Mouse (Mus musculus) left cerebral cortex, adult 2 months (tissue): ENCODE measurements at regions not wholly inside any gene's neighbourhood (a gene's known extent, or its start where the extent isn't known, plus 50 kb on each side); places are given as distances from the start of the nearest gene placed in this dataset.

ENCODE experiments used
- DNase-seq, 2 experiments: peaks; one replicate each; pipeline ENCODE4 v3.0.0; 2021 to 2022; ENCODE audit warnings: low spot score in 2 of 2, mixed read lengths in 1 of 2; ENCODE audit errors: extremely low spot score in 1 of 2
- H3K27ac ChIP-seq: fragments of 200-600 bp; 2 replicates; pipeline ENCODE4 v1.8.1; 2022
- H3K4me3 ChIP-seq: fragments of 200-600 bp; 2 replicates; pipeline ENCODE4 v1.8.1; 2022
- CTCF ChIP-seq: fragments of 200-600 bp; IDR thresholded peaks from 2 replicates; pipeline ENCODE4 v1.8.1; 2022; ENCODE audit warnings: antibody characterized with exemption, mild to moderate bottlenecking, moderate library complexity
- intact Hi-C: fragments of 180-260 bp; cut with DNase I; formaldehyde crosslinking; loops from one replicate; pipeline ENCODE4 v1.15.1; 2025

DNA sequence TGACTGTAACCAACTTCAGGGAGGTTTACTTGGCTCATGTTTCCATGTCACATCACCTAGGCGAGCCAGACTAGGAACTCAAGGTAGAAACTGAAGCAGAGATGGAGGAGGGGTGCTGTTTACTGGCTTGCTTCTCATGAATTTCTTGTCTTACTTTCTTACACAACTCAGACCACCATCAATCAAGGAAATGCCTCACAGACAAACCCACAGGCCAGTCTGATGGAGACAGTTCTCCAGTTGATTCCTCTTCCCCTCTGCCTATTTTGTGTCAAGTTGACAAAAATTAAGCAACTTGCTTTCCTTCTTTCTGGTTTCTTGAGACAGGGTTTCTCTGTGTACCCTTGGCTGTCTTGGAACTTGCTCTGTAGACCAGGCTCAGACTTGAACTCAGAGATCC, 83.8 kb upstream of the Phip start:
- intact Hi-C loops: no loop called here
- H3K27ac ChIP-seq: no peak overlapping the region
- H3K4me3 ChIP-seq: no peak overlapping the region
- no peak for DNase-seq
- no peak for TF ChIP-seq CTCF

- TF ChIP-seq CTCF: no peak
- no peak overlapping the region for H3K27ac ChIP-seq
- intact Hi-C loops: no loop called here
- no peak for DNase-seq
- no peak overlapping the region for H3K4me3 ChIP-seq
Observed at GRCm38 (mm10) chr9:83056208-83056607, 80.9 kb upstream of the Phip start.

DNA sequence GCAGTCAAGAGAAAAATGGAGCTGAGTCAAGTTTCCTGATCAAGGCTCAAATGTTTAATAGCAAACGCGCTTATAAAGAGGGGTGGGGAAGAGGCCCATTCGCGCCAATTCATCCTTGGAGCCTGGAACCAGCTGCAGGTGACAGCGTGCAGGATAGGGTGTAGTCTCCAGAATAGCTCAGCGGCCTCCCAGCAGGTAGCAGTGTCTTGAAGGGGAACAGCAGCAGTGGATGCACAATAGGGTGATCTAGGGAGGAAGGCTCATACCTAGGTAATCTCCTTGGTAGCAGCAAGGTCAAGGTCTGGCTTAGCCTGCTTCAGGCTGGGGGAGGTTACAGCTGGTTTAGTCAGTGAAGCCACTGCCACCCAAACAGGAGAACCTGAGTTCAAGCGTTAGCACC, 76.3 kb upstream of the Phip start:
- intact Hi-C loops: no loop called here
- H3K4me3 ChIP-seq: no peak overlapping the region
- no peak for TF ChIP-seq CTCF
- no peak overlapping the region for H3K27ac ChIP-seq
- DNase-seq: no peak

DNA sequence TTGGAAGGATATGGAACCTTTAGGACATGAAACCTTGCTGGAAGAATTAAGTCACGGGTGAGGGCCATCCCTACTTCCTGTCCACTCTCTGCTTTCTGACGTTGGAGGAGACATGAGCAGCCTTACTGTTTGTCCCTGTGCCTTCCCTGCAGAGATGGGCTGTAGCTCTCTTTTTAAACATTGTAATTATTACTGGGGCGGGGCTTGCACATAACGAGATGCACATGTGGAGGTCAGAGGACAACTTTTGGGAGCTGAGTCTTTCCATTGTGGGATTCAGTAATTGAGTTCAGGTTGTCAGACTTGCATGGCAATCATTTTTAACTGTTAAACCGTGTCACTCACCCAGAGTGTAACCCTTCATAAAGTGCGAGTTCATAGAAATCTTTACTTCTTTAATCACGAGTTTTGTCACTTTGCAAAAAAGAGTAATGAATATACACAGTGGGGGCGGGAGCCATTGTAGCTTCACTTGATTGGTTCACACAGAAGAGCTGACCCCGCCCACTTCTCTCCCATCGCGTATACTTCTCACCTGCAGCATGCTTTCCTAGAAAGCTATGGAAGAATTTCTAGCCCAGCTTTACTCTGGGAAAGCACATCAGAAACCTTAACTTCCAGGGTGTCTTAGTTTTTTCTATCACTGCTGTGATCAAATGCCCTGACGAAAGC, 72.4 kb upstream of the Phip start:
- no peak overlapping the region for H3K4me3 ChIP-seq
- no peak for DNase-seq
- intact Hi-C loops: no loop called here
- no peak overlapping the region for H3K27ac ChIP-seq
- TF ChIP-seq CTCF: no peak

GRCm38 (mm10) chr9:83046035-83046434, 70.7 kb upstream of the Phip start:
- no peak for TF ChIP-seq CTCF
- no peak for DNase-seq
- intact Hi-C loops: no loop called here

DNA sequence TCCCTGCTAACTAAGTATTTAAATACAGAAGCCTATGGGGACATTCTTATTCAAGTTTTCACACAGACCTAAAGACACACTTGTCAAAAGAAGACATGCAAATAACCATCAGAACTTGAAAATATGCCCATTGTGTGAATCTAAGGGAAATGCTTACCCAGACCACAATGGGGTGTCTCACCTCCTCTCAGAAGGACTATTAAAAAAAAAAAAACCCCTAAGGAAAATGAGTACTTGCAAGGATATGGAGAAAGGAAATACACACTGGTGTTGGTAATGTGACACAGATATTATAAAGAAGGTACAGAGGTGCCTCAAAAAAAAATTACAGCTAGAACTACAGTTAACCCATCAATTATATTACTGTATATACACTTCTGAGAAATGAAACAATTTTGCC, 68.5 kb upstream of the Phip start:
- TF ChIP-seq CTCF: no peak
- intact Hi-C loops: no loop called here
- H3K4me3 ChIP-seq: no peak overlapping the region
- no peak for DNase-seq
- no peak overlapping the region for H3K27ac ChIP-seq

More at GRCm38 (mm10) chr9:83046035-83046434, 70.7 kb upstream of the Phip start:
- H3K4me3 ChIP-seq: no peak overlapping the region
- no peak overlapping the region for H3K27ac ChIP-seq

DNA sequence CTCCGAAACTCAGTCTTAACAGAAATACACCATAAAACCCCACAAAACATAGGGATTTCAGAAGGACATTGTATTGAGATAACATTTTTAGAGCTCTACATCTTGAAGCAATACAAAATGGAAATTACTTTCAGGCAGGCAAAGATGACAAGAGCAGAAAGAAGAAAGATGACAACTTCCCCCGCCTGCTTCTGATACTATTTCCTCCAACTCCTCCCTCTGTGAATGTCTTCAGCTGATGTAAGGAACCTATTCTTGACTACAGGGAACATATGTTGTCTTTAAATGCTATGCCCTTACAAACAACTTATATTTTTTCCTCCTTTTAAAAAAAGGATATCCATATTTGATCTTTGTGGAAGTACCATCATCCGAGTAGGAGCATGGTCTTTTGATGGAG, 66.0 kb upstream of the Phip start:
- intact Hi-C loops: loop anchor here (2.0 kb wide), 1 partner anchor 65 kb away; no protein-coding TSS in a partner anchor
- H3K27ac ChIP-seq: peak overlapping the region; percentile 1; the same call in 1 of the 2 replicates
- no peak overlapping the region for H3K4me3 ChIP-seq
- no peak for TF ChIP-seq CTCF
- DNase-seq: no peak

DNA sequence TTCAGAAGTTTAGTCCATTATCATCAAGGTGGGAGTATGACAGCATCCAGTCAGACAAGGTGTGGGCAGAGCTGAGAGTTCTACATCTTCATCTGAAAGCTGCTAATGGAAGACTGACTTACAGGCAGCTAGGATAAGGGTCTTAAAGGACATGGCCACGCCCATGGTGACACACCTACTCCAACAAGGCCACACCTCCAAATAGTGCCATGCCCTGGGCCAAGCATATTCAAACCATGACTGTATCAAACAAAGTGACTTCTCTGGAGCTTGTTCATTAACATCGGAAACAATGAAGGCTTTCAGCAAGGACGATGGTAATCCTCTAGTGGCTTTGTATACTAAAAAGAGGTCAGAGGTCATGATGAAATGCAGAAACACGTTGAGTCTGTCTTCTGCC, 65.4 kb upstream of the Phip start:
- DNase-seq: no peak
- TF ChIP-seq CTCF: no peak
- intact Hi-C loops: loop anchor here (2.0 kb wide), 1 partner anchor 64 kb away; no protein-coding TSS in a partner anchor
- Histone ChIP-seq H3K4me3 (no peak overlapping the region), H3K27ac (no peak overlapping the region)

- intact Hi-C loops: no loop called here
- no peak for DNase-seq
- TF ChIP-seq CTCF: no peak
- Histone ChIP-seq H3K27ac (no peak overlapping the region), H3K4me3 (no peak overlapping the region)
Observed at GRCm38 (mm10) chr9:83037261-83038119, 62.2 kb upstream of the Phip start.
